Mouse (Mus musculus) small intestine, adult 2 months (tissue): ENCODE measurements at regions not wholly inside any gene's neighbourhood (a gene's known extent, or its start where the extent isn't known, plus 50 kb on each side); places are given as distances from the start of the nearest gene placed in this dataset.

Source experiments
- CTCF ChIP-seq: fragments of 200-500 bp; IDR thresholded peaks from 2 replicates; pipeline ENCODE4 v1.5.1; 2012; ENCODE audit warnings: low read depth, mild to moderate bottlenecking, control low read depth, inconsistent platforms, low read length, moderate library complexity, mixed read lengths; ENCODE audit not compliant: insufficient replicate concordance, insufficient read length; ENCODE audit errors: extremely low read depth
- POLR2A ChIP-seq: fragments of 200-500 bp; IDR thresholded peaks from 2 replicates; pipeline ENCODE4 v1.6.1; 2012; ENCODE audit warnings: low read depth, mild to moderate bottlenecking, control low read depth, inconsistent platforms, low read length, moderate library complexity

DNA sequence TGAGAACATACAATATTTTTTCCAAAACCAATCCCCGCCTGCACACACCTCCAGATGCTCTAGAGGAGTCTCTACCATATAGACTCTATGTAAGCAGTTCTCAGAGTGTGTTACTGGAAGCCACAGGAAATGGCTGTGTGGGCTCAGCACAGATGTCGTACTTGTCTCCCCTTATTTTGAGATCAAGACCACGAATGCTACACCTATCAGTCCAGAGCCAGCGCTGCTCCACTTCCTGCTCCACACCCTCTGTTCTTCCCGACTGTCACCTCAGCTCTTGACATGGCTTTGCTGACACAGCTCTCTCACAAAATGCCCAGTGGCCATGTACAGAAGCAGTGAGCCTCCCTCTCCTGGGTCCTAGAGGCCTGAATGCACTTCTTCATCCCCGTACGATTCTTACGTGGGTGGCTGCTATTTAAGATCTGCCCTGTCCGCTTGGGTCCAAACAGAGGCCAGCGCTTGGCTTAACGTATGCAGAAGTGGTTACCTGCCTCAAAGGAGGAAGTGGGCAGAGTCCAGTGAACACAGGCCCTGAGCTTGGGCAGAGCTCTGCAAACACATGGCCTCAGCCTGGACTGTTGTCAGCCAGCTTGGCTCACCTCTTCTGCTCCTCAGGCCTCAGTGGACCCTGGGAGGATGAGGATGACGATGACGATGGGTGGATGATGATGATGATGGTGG lies 80.5 kb upstream of the Msx2 start:
- TF ChIP-seq POLR2A, result no peak
- TF ChIP-seq CTCF, result no peak
